28 mouse cellular contexts compared by ENCODE assay signal in the genomic region with DNA sequence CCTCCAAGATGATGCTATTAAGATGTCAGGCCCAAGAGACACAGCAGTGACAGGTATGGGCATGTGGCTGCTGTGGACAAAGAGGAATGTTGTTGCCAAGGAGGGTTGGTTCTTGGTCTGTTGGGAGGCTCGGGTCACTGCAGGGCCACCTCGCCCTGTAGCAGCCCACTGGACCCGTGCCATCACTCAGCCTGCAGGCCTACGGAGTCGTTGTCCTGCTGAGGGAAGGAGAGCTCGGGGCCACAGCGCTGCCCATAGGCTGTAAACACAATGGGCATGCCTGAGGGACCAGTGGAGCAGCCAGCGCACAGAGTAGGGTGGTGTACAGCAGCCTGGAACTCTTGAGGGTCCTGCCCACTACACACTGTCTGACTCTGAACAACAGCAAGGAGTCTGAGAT. TPM values are rescaled to one million over a fixed set of nuclear protein-coding genes. Genes with fewer than 3 reads are reported as not detected.
DNase-seq lines count a peak whose midpoint lies in the region; ATAC-seq and TF ChIP-seq lines count a peak whose summit lies in the region.
"Had no signal": no experiment of that assay in that cellular context is flagged by ENCODE, and none has a peak within 500 bp of the region (broad histone marks: within the 10 kb centered on the region; RNA-seq: fewer than 3 reads in every experiment).

No protein-coding gene starts in this region.

- 67% methylated on average over 8 of the region's 8 CpGs for WGBS in embryonic facial prominence, embryonic 12.5 days
- 78% methylated on average over 8 of the region's 8 CpGs for WGBS in embryonic facial prominence, embryonic 10.5 days
- WGBS in intestine, embryonic 16.5 days: 57% methylated on average over 8 of the region's 8 CpGs
- WGBS in intestine, postnatal 0 days: 56% methylated on average over 8 of the region's 8 CpGs
- 57% methylated on average over 8 of the region's 8 CpGs for WGBS in lung, embryonic 15.5 days
- 47% methylated on average over 8 of the region's 8 CpGs for WGBS in lung, adult 2 months

- DNase-seq in embryonic facial prominence, embryonic 10.5 days (ENCODE audit: low spot score): no peak
- no peak for DNase-seq in lung, adult 2 months
- DNase-seq in NIH3T3 (ENCODE audit: low read depth): peak; percentile 26
- no peak for DNase-seq in left cerebral cortex, postnatal 14 days (ENCODE audit: low spot score in 2 of 2)
- DNase-seq: adrenal gland, postnatal 36 days; cerebellum, adult 18-20 months; cerebellum, adult 9-10 months; cerebellum, postnatal 14 days; gastrocnemius, postnatal 25 days; heart, adult 2 months; heart, postnatal 14 days; heart, postnatal 4 days had no signal

- no peak overlapping the region for H3K9ac ChIP-seq in embryonic facial prominence, embryonic 12.5 days
- no peak overlapping the region; the same call in 1 of the 2 replicates for H3K9ac ChIP-seq in intestine, embryonic 16.5 days (ENCODE audit: low read depth, low read length)
- no peak overlapping the region for H3K9ac ChIP-seq in intestine, postnatal 0 days (ENCODE audit: low read depth, low read length)
- no peak overlapping the region for H3K9ac ChIP-seq in lung, embryonic 15.5 days
- H3K9ac ChIP-seq: embryonic facial prominence, embryonic 13.5 days; forebrain, embryonic 12.5 days; forebrain, embryonic 15.5 days; heart, embryonic 12.5 days; heart, embryonic 15.5 days; hindbrain, embryonic 14.5 days had no signal

- 0 out of 2 replicates have a peak, but pooled peaks cover 7% of the 10 kb centered on the region for H3K4me1 ChIP-seq in embryonic facial prominence, embryonic 12.5 days
- H3K4me1 ChIP-seq in embryonic facial prominence, embryonic 10.5 days: peaks cover 4% of the 10 kb centered on the region; the same call in 1 of the 2 replicates
- H3K4me1 ChIP-seq in intestine, embryonic 16.5 days (ENCODE audit: control insufficient read depth, insufficient read depth, low read length): peaks cover 9% of the 10 kb centered on the region
- no peaks in the 10 kb centered on the region for H3K4me1 ChIP-seq in intestine, postnatal 0 days (replicated peaks; ENCODE audit: control insufficient read depth, insufficient read depth, low read length)
- peaks cover 22% of the 10 kb centered on the region for H3K4me1 ChIP-seq in lung, embryonic 15.5 days
- H3K4me1 ChIP-seq in lung, adult 2 months (ENCODE audit: control insufficient read depth, insufficient read depth, low read length): no peaks in the 10 kb centered on the region
- H3K4me1 ChIP-seq: forebrain, embryonic 12.5 days; heart, embryonic 12.5 days; heart, embryonic 15.5 days had no signal

- no peaks in the 10 kb centered on the region for H3K36me3 ChIP-seq in embryonic facial prominence, embryonic 12.5 days
- H3K36me3 ChIP-seq in embryonic facial prominence, embryonic 10.5 days (replicated peaks): no peaks in the 10 kb centered on the region
- no peaks in the 10 kb centered on the region for H3K36me3 ChIP-seq in intestine, embryonic 16.5 days (ENCODE audit: control insufficient read depth, insufficient read depth, low read length)
- no peaks in the 10 kb centered on the region for H3K36me3 ChIP-seq in intestine, postnatal 0 days (ENCODE audit: control insufficient read depth, insufficient read depth)
- no peaks in the 10 kb centered on the region for H3K36me3 ChIP-seq in lung, embryonic 15.5 days
- H3K36me3 ChIP-seq: embryonic facial prominence, embryonic 13.5 days; forebrain, embryonic 12.5 days; forebrain, embryonic 15.5 days; heart, embryonic 12.5 days; heart, embryonic 15.5 days had no signal

- no peak overlapping the region for H3K27ac ChIP-seq in embryonic facial prominence, embryonic 12.5 days
- no peak overlapping the region for H3K27ac ChIP-seq in embryonic facial prominence, embryonic 10.5 days (replicated peaks)
- H3K27ac ChIP-seq in intestine, embryonic 16.5 days (ENCODE audit: low read length): no peak overlapping the region
- no peak overlapping the region for H3K27ac ChIP-seq in intestine, postnatal 0 days (ENCODE audit: low read depth, low read length)
- H3K27ac ChIP-seq in lung, embryonic 15.5 days: peak overlapping the region; percentile 44
- H3K27ac ChIP-seq: embryonic facial prominence, embryonic 13.5 days; forebrain, embryonic 12.5 days; forebrain, embryonic 15.5 days; heart, adult 2 months; heart, embryonic 15.5 days; hindbrain, embryonic 14.5 days; hindbrain, postnatal 0 days had no signal

- TF ChIP-seq POLR2A in lung, adult 2 months (IDR thresholded peaks at IDR 0.05; ENCODE audit: borderline replicate concordance, extremely low read depth, low read depth, low read length): no peak

- no peaks in the 10 kb centered on the region for H3K9me3 ChIP-seq in embryonic facial prominence, embryonic 12.5 days
- H3K9me3 ChIP-seq in embryonic facial prominence, embryonic 10.5 days: no peaks in the 10 kb centered on the region
- H3K9me3 ChIP-seq in intestine, embryonic 16.5 days (ENCODE audit: control insufficient read depth, low read length): no peaks in the 10 kb centered on the region
- no peaks in the 10 kb centered on the region for H3K9me3 ChIP-seq in intestine, postnatal 0 days (ENCODE audit: control insufficient read depth)
- no peaks in the 10 kb centered on the region for H3K9me3 ChIP-seq in lung, embryonic 15.5 days
- H3K9me3 ChIP-seq: embryonic facial prominence, embryonic 13.5 days; forebrain, embryonic 12.5 days; forebrain, embryonic 15.5 days; heart, embryonic 12.5 days; heart, embryonic 15.5 days had no signal

- H3K4me3 ChIP-seq in embryonic facial prominence, embryonic 12.5 days: no peak overlapping the region
- no peak overlapping the region for H3K4me3 ChIP-seq in embryonic facial prominence, embryonic 10.5 days
- no peak overlapping the region for H3K4me3 ChIP-seq in intestine, embryonic 16.5 days (ENCODE audit: low read length)
- H3K4me3 ChIP-seq in intestine, postnatal 0 days (ENCODE audit: low read depth, low read length): no peak overlapping the region
- H3K4me3 ChIP-seq in lung, embryonic 15.5 days: no peak overlapping the region
- no peak overlapping the region for H3K4me3 ChIP-seq in lung, adult 2 months (replicated peaks; ENCODE audit: extremely low read depth, low read depth, low read length)
- H3K4me3 ChIP-seq: embryonic facial prominence, embryonic 13.5 days; erythroblast, embryonic 14.5 days; forebrain, embryonic 12.5 days; forebrain, embryonic 15.5 days; heart, adult 2 months; heart, embryonic 12.5 days; heart, embryonic 15.5 days had no signal

- no peak overlapping the region for H3K4me2 ChIP-seq in embryonic facial prominence, embryonic 12.5 days (replicated peaks)
- H3K4me2 ChIP-seq in intestine, embryonic 16.5 days (ENCODE audit: low read depth, low read length): no peak overlapping the region
- H3K4me2 ChIP-seq in intestine, postnatal 0 days (replicated peaks; ENCODE audit: low read depth): no peak overlapping the region
- no peak overlapping the region for H3K4me2 ChIP-seq in lung, embryonic 15.5 days
- H3K4me2 ChIP-seq: embryonic facial prominence, embryonic 13.5 days; forebrain, embryonic 12.5 days; forebrain, embryonic 15.5 days; heart, embryonic 12.5 days; heart, embryonic 15.5 days; hindbrain, embryonic 14.5 days had no signal

- TF ChIP-seq CTCF in intestine, postnatal 0 days (IDR thresholded peaks at IDR 0.05; ENCODE audit: low read depth): no peak
- no peak for TF ChIP-seq CTCF in lung, adult 2 months (IDR thresholded peaks at IDR 0.05; ENCODE audit: insufficient read depth, low read length)

- intact Hi-C loops in left cerebral cortex, postnatal 14 days (cut with DNase I): no loop called here

- H3K27me3 ChIP-seq in embryonic facial prominence, embryonic 12.5 days: no peaks in the 10 kb centered on the region; the same call in 1 of the 2 replicates
- no peaks in the 10 kb centered on the region for H3K27me3 ChIP-seq in embryonic facial prominence, embryonic 10.5 days (replicated peaks; ENCODE audit: low read depth, poor library complexity, severe bottlenecking)
- no peaks in the 10 kb centered on the region for H3K27me3 ChIP-seq in intestine, embryonic 16.5 days (replicated peaks; ENCODE audit: control insufficient read depth, insufficient read depth, low read length)
- H3K27me3 ChIP-seq in intestine, postnatal 0 days (replicated peaks; ENCODE audit: control insufficient read depth, insufficient read depth, low read length): 0 out of 2 replicates have a peak, but pooled peaks cover 3% of the 10 kb centered on the region
- no peaks in the 10 kb centered on the region for H3K27me3 ChIP-seq in lung, embryonic 15.5 days
- H3K27me3 ChIP-seq: embryonic facial prominence, embryonic 13.5 days; forebrain, embryonic 12.5 days; forebrain, embryonic 15.5 days had no signal

- ATAC-seq in embryonic facial prominence, embryonic 12.5 days (ENCODE audit: insufficient number of reproducible peaks, insufficient read depth, low FRiP score, low TSS enrichment): peak; percentile 47; the same call in 1 of the 2 replicates
- ATAC-seq in intestine, embryonic 16.5 days: 0 out of 2 replicates have a peak, but pooled peaks have one; percentile 31
- ATAC-seq in intestine, postnatal 0 days: no peak
- ATAC-seq in lung, embryonic 15.5 days (ENCODE audit: borderline replicate concordance, extremely low read depth, low FRiP score, low TSS enrichment): peak; percentile 61; the same call in 1 of the 2 replicates
- ATAC-seq: activated CD4-positive, CD25-positive, alpha-beta regulatory T cell, adult 4 months; CD4-positive, CD25-positive, alpha-beta regulatory T cell, adult 4 months; forebrain, embryonic 15.5 days; hindbrain, postnatal 0 days; inflammation-experienced regulatory T-cells, adult 6 months had no signal

RNA-seq across cellular contexts. Expression of a gene that starts 7.4 kb away (rescaled TPM):
- polyA plus RNA-seq in embryonic facial prominence, embryonic 12.5 days (2016; fragmentation: Nextera tagmentation; extraction: Ambion mirVana): 3.0 and 3.1 TPM in 2 replicates
- polyA plus RNA-seq in embryonic facial prominence, embryonic 10.5 days (2016; fragmentation: Nextera tagmentation; extraction: Ambion mirVana): 2.2 and 2.4 TPM in 2 replicates
- 2.6 and 3.2 TPM in 2 replicates for polyA plus RNA-seq in intestine, embryonic 16.5 days (2015; fragmentation: Nextera tagmentation; extraction: Ambion mirVana)
- polyA plus RNA-seq in intestine, postnatal 0 days (2015; fragmentation: Nextera tagmentation; extraction: Ambion mirVana): 1.3 TPM in 2 replicates
- 3.1 and 3.2 TPM in 2 replicates for polyA plus RNA-seq in lung, embryonic 15.5 days (2015; fragmentation: Nextera tagmentation; extraction: Ambion mirVana)
- 15.3 TPM in 2 replicates for polyA plus RNA-seq in lung, adult 2 months (2012; rRNA removed)
- 10 to 100 TPM; 84.2 to 85.4 TPM for total RNA-seq in left cerebral cortex, postnatal 14 days (2021)
- total RNA-seq: MEL had no signal
- polyA plus RNA-seq: CD4-positive, CD25-positive, alpha-beta regulatory T cell, adult 4 months had no signal
